8 mouse cellular contexts compared by ENCODE assay signal in the genomic region with DNA sequence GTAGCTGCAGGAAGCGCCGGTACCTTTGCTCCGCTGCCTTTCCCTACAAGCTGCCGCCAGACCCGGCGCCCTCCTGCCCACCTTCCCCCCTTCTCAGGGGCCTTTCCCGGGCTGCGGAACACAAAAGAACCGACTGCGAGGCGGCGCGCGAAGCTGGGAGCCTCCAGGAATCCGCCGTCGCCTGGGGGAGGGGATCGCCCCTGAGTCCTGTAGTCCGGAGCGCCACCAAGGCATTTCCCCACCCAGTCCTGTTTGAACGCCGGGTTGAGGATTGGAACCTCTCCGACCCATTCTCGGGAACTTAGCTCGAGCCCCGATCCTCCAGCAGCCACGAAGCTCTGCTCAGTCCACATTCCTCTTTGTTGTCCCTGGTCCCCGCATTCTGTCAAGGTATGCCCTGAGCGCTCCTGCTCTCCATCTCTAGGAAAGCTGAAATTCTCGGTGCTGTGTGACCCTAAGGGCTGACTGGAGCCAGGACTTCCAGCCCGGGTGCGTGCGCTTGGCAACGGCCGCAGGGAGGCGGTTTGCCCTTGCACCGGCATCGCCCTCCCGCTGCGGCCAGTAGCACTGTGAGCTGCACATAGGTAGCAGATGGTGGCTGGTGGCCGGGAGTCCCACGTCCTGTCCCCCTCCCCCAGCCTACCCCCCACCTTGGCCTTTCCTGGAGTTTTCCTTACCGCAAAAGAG. TPM values are rescaled to one million over a fixed set of nuclear protein-coding genes. Genes with fewer than 3 reads are reported as not detected.
A peak's percentile ranks its signal among the peaks of the same experiment; 100 is the strongest.
DNase-seq lines count a peak whose midpoint lies in the region; ATAC-seq and TF ChIP-seq lines count a peak whose summit lies in the region.

No protein-coding gene starts in this region.

- TF ChIP-seq CTCF in liver, embryonic 14.5 days (IDR thresholded peaks at IDR 0.05; ENCODE audit: low read depth): no peak

- H3K27ac ChIP-seq in liver, embryonic 14.5 days: no peak overlapping the region
- H3K27ac ChIP-seq in neural tube, embryonic 12.5 days: peak overlapping the region; percentile 87

- TF ChIP-seq EP300 in liver, embryonic 14.5 days (IDR thresholded peaks at IDR 0.05; ENCODE audit: low read depth): no peak

- H3K4me3 ChIP-seq in liver, embryonic 14.5 days (ENCODE audit: insufficient read depth in 1 of 2, low read depth in 2 of 2, low read length in 2 of 2): peak overlapping the region; percentile 26 to 50
- H3K4me3 ChIP-seq in neural tube, embryonic 12.5 days: peak overlapping the region; percentile 66

- intact Hi-C loops in left cerebral cortex, postnatal 25 days (cut with DNase I): loop anchor here (5.0 kb wide), 1 partner anchor 263 kb away; no protein-coding TSS in a partner anchor

- no peaks in the 10 kb centered on the region for H3K9me3 ChIP-seq in liver, embryonic 14.5 days (ENCODE audit: control insufficient read depth, low read length)
- peaks cover 3% of the 10 kb centered on the region; the same call in 1 of the 2 replicates for H3K9me3 ChIP-seq in neural tube, embryonic 12.5 days

- no peaks in the 10 kb centered on the region for H3K36me3 ChIP-seq in liver, embryonic 14.5 days (replicated peaks; ENCODE audit: control insufficient read depth, insufficient read depth, low read depth)
- no peaks in the 10 kb centered on the region for H3K36me3 ChIP-seq in neural tube, embryonic 12.5 days

- DNase-seq in left cerebral cortex, postnatal 25 days (ENCODE audit: low spot score in 2 of 2): peak; percentile 6 to 7
- no peak for DNase-seq in left cerebral cortex, adult 9 months (ENCODE audit: low spot score in 2 of 2)
- peak; percentile 86 for DNase-seq in cerebellum, adult 9-10 months
- DNase-seq in forelimb bud, embryonic 11.5 days (ENCODE audit: low read depth, low spot score): peak; percentile 76
- peak; percentile 69 for DNase-seq in kidney, adult 11 months
- no peak for DNase-seq in liver, embryonic 14.5 days (ENCODE audit: low read depth in 3 of 3, low spot score in 3 of 3)

- peak; percentile 28; the same call in 1 of the 2 replicates for ATAC-seq in liver, embryonic 14.5 days (ENCODE audit: insufficient read depth)
- peak; percentile 83 for ATAC-seq in neural tube, embryonic 12.5 days (ENCODE audit: low FRiP score, low read depth)
- no peak for ATAC-seq in CD4-positive, CD25-positive, alpha-beta regulatory T cell, adult 4 months

- peaks cover 0 to 2% of the 10 kb centered on the region in 2 experiments; a peak in 1 of 4 replicates for H3K4me1 ChIP-seq in liver, embryonic 14.5 days (replicated peaks; ENCODE audit: control insufficient read depth in 2 of 2, insufficient read depth in 2 of 2, low read length in 1 of 2)
- H3K4me1 ChIP-seq in neural tube, embryonic 12.5 days: peaks cover 15% of the 10 kb centered on the region

- under 1% methylated on average over 43 of the region's 43 CpGs for WGBS in liver, embryonic 14.5 days (ENCODE audit: insufficient replicate concordance)
- WGBS in neural tube, embryonic 12.5 days: under 1% methylated on average over 43 of the region's 43 CpGs

- no peak overlapping the region; the same call in 1 of the 2 replicates for H3K9ac ChIP-seq in liver, embryonic 14.5 days (replicated peaks)
- H3K9ac ChIP-seq in neural tube, embryonic 12.5 days: peak overlapping the region; percentile 81

- H3K4me2 ChIP-seq in liver, embryonic 14.5 days (ENCODE audit: low read depth): peak overlapping the region; percentile 57
- H3K4me2 ChIP-seq in neural tube, embryonic 12.5 days (replicated peaks): peak overlapping the region; percentile 83

- peaks cover 31% of the 10 kb centered on the region for H3K27me3 ChIP-seq in liver, embryonic 14.5 days (ENCODE audit: control insufficient read depth, insufficient read depth, low read length)
- H3K27me3 ChIP-seq in neural tube, embryonic 12.5 days (replicated peaks): no peaks in the 10 kb centered on the region

RNA-seq across cellular contexts. Expression of a gene that starts 1.1 kb away (rescaled TPM):
- total RNA-seq in left cerebral cortex, postnatal 25 days (2021): 10 to 100 TPM; 15.9 to 20.5 TPM
- polyA plus RNA-seq in liver, embryonic 14.5 days (2012; rRNA removed): 3.7 and 4.1 TPM in 2 replicates
- 11.5 and 12.2 TPM in 2 replicates for polyA plus RNA-seq in liver, embryonic 14.5 days (2014; fragmentation: Nextera tagmentation; extraction: Ambion mirVana)
- 68.9 and 69.9 TPM in 2 replicates for polyA plus RNA-seq in neural tube, embryonic 12.5 days (2016; fragmentation: Nextera tagmentation; extraction: Ambion mirVana)
- polyA plus RNA-seq in CD4-positive, CD25-positive, alpha-beta regulatory T cell, adult 4 months (2017; shearing (Covaris generic)): 1 to 10 TPM in 1 of 2 experiments, under 1 TPM in 1; 0.69 to 1.4 TPM

Comparison
In these comparisons a context has a peak if more than half of its experiments do, and no peak if none do; other contexts are left out.
1. DNase-seq: peak in left cerebral cortex, postnatal 25 days (2 of 2), cerebellum, adult 9-10 months (single experiment), forelimb bud, embryonic 11.5 days (single experiment) and kidney, adult 11 months (single experiment); none in left cerebral cortex, adult 9 months (0 of 2) and liver, embryonic 14.5 days (0 of 3).